Mouse (Mus musculus): Measurements from ENCODE around the gene Snx30. TPM values are rescaled to one million over a fixed set of nuclear protein-coding genes. Genes with fewer than 3 reads are reported as not detected.

Gene Snx30
- polyA plus RNA-seq, 1 experiment, result 0.20 TPM

- Histone ChIP-seq H3K4me3 (replicated peaks) (no peak overlapping the region), H3K27me3 (ENCODE audit: control insufficient read depth) (no peaks in the 10 kb centered on the region), H3K36me3 (ENCODE audit: control insufficient read depth) (no peaks in the 10 kb centered on the region), H3K4me1 (ENCODE audit: control insufficient read depth) (no peaks in the 10 kb centered on the region; the same call in 1 of the 2 replicates), H3K9me3 (ENCODE audit: control insufficient read depth, low read length) (no peaks in the 10 kb centered on the region)
- no peak for TF ChIP-seq TAL1 (IDR thresholded peaks at IDR 0.05; ENCODE audit: low read length)
Measured at GRCm38 (mm10) chr4:59825634-59826033, 20.0 kb downstream of the Snx30 start.

GRCm38 (mm10) chr4:59826381-59826780 is 20.7 kb downstream of the Snx30 start:
- Histone ChIP-seq H3K4me3 (replicated peaks) (no peak overlapping the region), H3K4me1 (ENCODE audit: control insufficient read depth) (no peaks in the 10 kb centered on the region; the same call in 1 of the 2 replicates), H3K9me3 (ENCODE audit: control insufficient read depth, low read length) (no peaks in the 10 kb centered on the region), H3K36me3 (ENCODE audit: control insufficient read depth) (no peaks in the 10 kb centered on the region), H3K27me3 (ENCODE audit: control insufficient read depth) (no peaks in the 10 kb centered on the region)
- no peak for TF ChIP-seq GATA1 (IDR thresholded peaks at IDR 0.05; ENCODE audit: low read length)
- TF ChIP-seq TAL1 (IDR thresholded peaks at IDR 0.05; ENCODE audit: low read length), result no peak

DNA sequence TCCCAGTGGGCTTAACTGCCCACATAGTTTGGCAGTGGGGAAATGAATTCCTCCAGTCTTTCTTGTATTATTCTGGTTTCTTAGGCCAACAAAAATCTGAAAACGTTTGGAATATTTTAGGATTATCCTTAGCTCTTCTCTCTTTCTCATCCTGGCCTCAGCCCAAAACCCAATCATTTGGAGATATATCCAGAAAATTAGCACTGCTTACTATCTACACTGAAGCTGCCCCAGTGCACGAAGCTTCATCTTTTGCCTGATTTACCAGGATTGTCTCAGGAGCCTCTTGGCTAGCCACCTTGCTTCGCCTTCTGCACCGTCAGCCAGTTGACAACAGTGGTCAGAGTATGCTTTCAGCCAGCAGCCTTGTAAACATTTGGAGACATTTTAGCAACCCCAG is 23.4 kb downstream of the Snx30 start:
- Histone ChIP-seq H3K27me3 (ENCODE audit: control insufficient read depth) (no peaks in the 10 kb centered on the region), H3K4me3 (replicated peaks) (no peak overlapping the region), H3K36me3 (ENCODE audit: control insufficient read depth) (no peaks in the 10 kb centered on the region), H3K9me3 (ENCODE audit: control insufficient read depth, low read length) (no peaks in the 10 kb centered on the region), H3K4me1 (ENCODE audit: control insufficient read depth) (no peaks in the 10 kb centered on the region)
- TF ChIP-seq GATA1 (IDR thresholded peaks at IDR 0.05; ENCODE audit: low read length), result no peak
- no peak for TF ChIP-seq TAL1 (IDR thresholded peaks at IDR 0.05; ENCODE audit: low read length)

- TF ChIP-seq TAL1 (IDR thresholded peaks at IDR 0.05; ENCODE audit: low read length) (no peak), GATA1 (IDR thresholded peaks at IDR 0.05; ENCODE audit: low read length) (no peak)
- peaks cover 11% of the 10 kb centered on the region for H3K36me3 ChIP-seq (ENCODE audit: control insufficient read depth)
Measured at GRCm38 (mm10) chr4:59831038-59831437, 25.4 kb downstream of the Snx30 start.

GRCm38 (mm10) chr4:59832810-59833209 is 27.2 kb downstream of the Snx30 start:
- Histone ChIP-seq H3K4me1 (ENCODE audit: control insufficient read depth) (no peaks in the 10 kb centered on the region), H3K4me3 (replicated peaks) (no peak overlapping the region), H3K27me3 (ENCODE audit: control insufficient read depth) (no peaks in the 10 kb centered on the region), H3K9me3 (ENCODE audit: control insufficient read depth, low read length) (no peaks in the 10 kb centered on the region; the same call in 1 of the 2 replicates), H3K36me3 (ENCODE audit: control insufficient read depth) (peaks cover 11% of the 10 kb centered on the region)
- TF ChIP-seq TAL1 (IDR thresholded peaks at IDR 0.05; ENCODE audit: low read length), result no peak

More at GRCm38 (mm10) chr4:59831038-59831437, 25.4 kb downstream of the Snx30 start:
- no peaks in the 10 kb centered on the region; the same call in 1 of the 2 replicates for H3K9me3 ChIP-seq (ENCODE audit: control insufficient read depth, low read length)
- H3K4me1 ChIP-seq (ENCODE audit: control insufficient read depth), result no peaks in the 10 kb centered on the region
- no peaks in the 10 kb centered on the region for H3K27me3 ChIP-seq (ENCODE audit: control insufficient read depth)
- H3K4me3 ChIP-seq (replicated peaks), result no peak overlapping the region

DNA sequence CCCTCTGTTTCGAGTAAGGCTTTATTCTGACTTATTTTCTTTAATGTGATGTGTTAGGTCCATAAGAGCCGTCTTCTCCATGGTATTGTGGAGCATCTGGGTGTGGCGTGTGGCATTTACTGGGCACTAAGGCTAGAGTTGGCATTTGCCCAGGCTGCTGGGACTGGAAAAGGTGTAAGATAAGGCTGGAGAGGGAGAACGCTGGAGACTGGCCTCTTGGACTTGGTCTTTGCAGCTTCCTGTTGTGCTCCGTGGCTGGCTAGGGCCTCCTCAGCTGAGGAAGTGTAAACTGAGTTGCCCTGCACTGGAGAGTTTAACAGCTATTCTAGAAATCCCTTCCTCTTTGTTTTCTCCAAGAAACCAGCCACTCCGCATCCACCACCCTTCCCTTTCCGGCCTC is 32.0 kb downstream of the Snx30 start:
- Histone ChIP-seq H3K36me3 (ENCODE audit: control insufficient read depth) (peaks cover 11% of the 10 kb centered on the region), H3K27me3 (ENCODE audit: control insufficient read depth) (no peaks in the 10 kb centered on the region), H3K4me3 (replicated peaks) (no peak overlapping the region), H3K4me1 (ENCODE audit: control insufficient read depth) (no peaks in the 10 kb centered on the region), H3K9me3 (ENCODE audit: control insufficient read depth, low read length) (no peaks in the 10 kb centered on the region; the same call in 1 of the 2 replicates)
- TF ChIP-seq GATA1 (IDR thresholded peaks at IDR 0.05; ENCODE audit: low read length) (no peak), TAL1 (IDR thresholded peaks at IDR 0.05; ENCODE audit: low read length) (no peak)

GRCm38 (mm10) chr4:59844460-59845244 is 39.0 kb downstream of the Snx30 start:
- Histone ChIP-seq H3K9me3 (ENCODE audit: control insufficient read depth, low read length) (no peaks in the 10 kb centered on the region), H3K4me3 (replicated peaks) (no peak overlapping the region), H3K4me1 (ENCODE audit: control insufficient read depth) (peaks cover 2% of the 10 kb centered on the region; the same call in 1 of the 2 replicates), H3K36me3 (ENCODE audit: control insufficient read depth) (no peaks in the 10 kb centered on the region; the same call in 1 of the 2 replicates), H3K27me3 (ENCODE audit: control insufficient read depth) (no peaks in the 10 kb centered on the region)
- no peak for TF ChIP-seq GATA1 (IDR thresholded peaks at IDR 0.05; ENCODE audit: low read length)
- no peak for TF ChIP-seq TAL1 (IDR thresholded peaks at IDR 0.05; ENCODE audit: low read length)

- Histone ChIP-seq H3K4me3 (replicated peaks) (no peak overlapping the region), H3K4me1 (ENCODE audit: control insufficient read depth) (peaks cover 2% of the 10 kb centered on the region; the same call in 1 of the 2 replicates), H3K36me3 (ENCODE audit: control insufficient read depth) (no peaks in the 10 kb centered on the region; the same call in 1 of the 2 replicates), H3K9me3 (ENCODE audit: control insufficient read depth, low read length) (no peaks in the 10 kb centered on the region), H3K27me3 (ENCODE audit: control insufficient read depth) (no peaks in the 10 kb centered on the region)
- TF ChIP-seq TAL1 (IDR thresholded peaks at IDR 0.05; ENCODE audit: low read length) (no peak), GATA1 (IDR thresholded peaks at IDR 0.05; ENCODE audit: low read length) (no peak)
Measured at GRCm38 (mm10) chr4:59845245-59845637, 39.6 kb downstream of the Snx30 start.

- no peaks in the 10 kb centered on the region; the same call in 1 of the 2 replicates for H3K36me3 ChIP-seq (ENCODE audit: control insufficient read depth)
- H3K4me1 ChIP-seq (ENCODE audit: control insufficient read depth), result peaks cover 2% of the 10 kb centered on the region; the same call in 1 of the 2 replicates
Measured at GRCm38 (mm10) chr4:59847447-59847846, 41.8 kb downstream of the Snx30 start.

More at GRCm38 (mm10) chr4:59847447-59847846, 41.8 kb downstream of the Snx30 start:
- H3K4me3 ChIP-seq (replicated peaks), result no peak overlapping the region
- TF ChIP-seq GATA1 (IDR thresholded peaks at IDR 0.05; ENCODE audit: low read length), result no peak
- TF ChIP-seq TAL1 (IDR thresholded peaks at IDR 0.05; ENCODE audit: low read length), result no peak
- H3K27me3 ChIP-seq (ENCODE audit: control insufficient read depth), result no peaks in the 10 kb centered on the region
- no peaks in the 10 kb centered on the region for H3K9me3 ChIP-seq (ENCODE audit: control insufficient read depth, low read length)

Data from erythroblast, embryonic 14.5 days (primary cell).